Mouse (Mus musculus) gastrocnemius, postnatal 36 days (tissue): ENCODE measurements around the gene Tdg. TPM values are rescaled to one million over a fixed set of nuclear protein-coding genes. Genes with fewer than 3 reads are reported as not detected.

Experiments used
- DNase-seq, 2 experiments: peaks; one replicate each; pipeline ENCODE4 v3.0.0; 2022
- intact Hi-C: fragments of 180-260 bp; cut with DNase I; formaldehyde crosslinking; loops from one replicate; pipeline ENCODE4 v1.15.1; 2025
- total RNA-seq, 2 experiments: library from RNA; stranded (reverse); gene quantifications; 2 replicates each; pipeline ENCODE4 v1.2.3; 2021

Tdg gene
- total RNA-seq, 2 experiments from 2014 or later: 15.3 to 15.5 TPM

- no peak for DNase-seq
- intact Hi-C loops: no loop called here
Observed at GRCm38 (mm10) chr10:82661820-82662219, 32.2 kb downstream of the Tdg start.

GRCm38 (mm10) chr10:82662267-82662990 is 32.8 kb downstream of the Tdg start:
- intact Hi-C loops: no loop called here

GRCm38 (mm10) chr10:82663289-82663688 is 33.7 kb downstream of the Tdg start:
- intact Hi-C loops: no loop called here
- DNase-seq: no peak

More at GRCm38 (mm10) chr10:82662267-82662990, 32.8 kb downstream of the Tdg start:
- no peak for DNase-seq

GRCm38 (mm10) chr10:82665951-82666350 is 36.3 kb downstream of the Tdg start:
- no peak for DNase-seq
- intact Hi-C loops: loop anchor here (2.0 kb wide), 2 partner anchors 33 to 235 kb away; no protein-coding TSS in a partner anchor

GRCm38 (mm10) chr10:82666436-82667234 is 37.0 kb downstream of the Tdg start:
- DNase-seq: peak; percentile 80 to 82
- intact Hi-C loops: loop anchor here (2.0 kb wide), 1 partner anchor 234 kb away; no protein-coding TSS in a partner anchor

GRCm38 (mm10) chr10:82670205-82670604 is 40.6 kb downstream of the Tdg start:
- DNase-seq: no peak
- intact Hi-C loops: no loop called here

GRCm38 (mm10) chr10:82676949-82677348 is 47.3 kb downstream of the Tdg start:
- DNase-seq: peak in 1 of 2 experiments; percentile 25
- intact Hi-C loops: no loop called here

GRCm38 (mm10) chr10:82680769-82681168 is 51.1 kb downstream of the Tdg start:
- intact Hi-C loops: no loop called here
- no peak for DNase-seq

- intact Hi-C loops: no loop called here
- no peak for DNase-seq
Observed at GRCm38 (mm10) chr10:82681639-82682038, 52.0 kb downstream of the Tdg start.

- intact Hi-C loops: no loop called here
- no peak for DNase-seq
Observed at GRCm38 (mm10) chr10:82685440-82685839, 55.8 kb downstream of the Tdg start.

GRCm38 (mm10) chr10:82689681-82690211 is 60.1 kb downstream of the Tdg start:
- intact Hi-C loops: no loop called here
- peak in 1 of 2 experiments; percentile 12 for DNase-seq

- DNase-seq: peak; percentile 65 to 71
- intact Hi-C loops: no loop called here
Observed at GRCm38 (mm10) chr10:82690494-82690893, 60.9 kb downstream of the Tdg start, which contains the start of gene Glt8d2. TSS of gene Glt8d2 (minus strand) at chr10:82690650.

GRCm38 (mm10) chr10:82695956-82696355 is 66.3 kb downstream of the Tdg start, which contains the start of gene Hcfc2:
TSS of gene Hcfc2 (plus strand) at chr10:82696160.
- intact Hi-C loops: no loop called here

GRCm38 (mm10) chr10:82696453-82697079 is 66.9 kb downstream of the Tdg start:
- intact Hi-C loops: no loop called here
- DNase-seq: no peak

More at GRCm38 (mm10) chr10:82695956-82696355, 66.3 kb downstream of the Tdg start, which contains the start of gene Hcfc2:
- no peak for DNase-seq

GRCm38 (mm10) chr10:82697305-82697898 is 67.8 kb downstream of the Tdg start:
- intact Hi-C loops: no loop called here
- DNase-seq: no peak

- intact Hi-C loops: loop anchor here (2.0 kb wide), 1 partner anchor 34 kb away; no protein-coding TSS in a partner anchor
- peak; percentile 81 to 83 for DNase-seq
Observed at GRCm38 (mm10) chr10:82698712-82699261, 69.2 kb downstream of the Tdg start.

GRCm38 (mm10) chr10:82699296-82699941 is 69.8 kb downstream of the Tdg start:
- intact Hi-C loops: loop anchor here (2.0 kb wide), 1 partner anchor 35 kb away; no protein-coding TSS in a partner anchor
- no peak for DNase-seq
